Mouse (Mus musculus) layer of hippocampus, adult 9-11 months (tissue): ENCODE results near the gene Cort.
"Not testable (repeated sequence)": the region's sequence is repeated elsewhere in the genome, so short reads cannot be mapped to it uniquely, and the experiment has no call there.

Source experiments
- DNase-seq: peaks from one replicate; pipeline ENCODE4 v3.0.0; 2022

The Cort gene

GRCm38 (mm10) chr4:149145151-149145550 is 18.6 kb upstream of the Cort start:
- no peak for DNase-seq

GRCm38 (mm10) chr4:149144459-149144858 is 17.9 kb upstream of the Cort start:
- peak; percentile 82 for DNase-seq

GRCm38 (mm10) chr4:149143594-149143993 is 17.0 kb upstream of the Cort start:
- DNase-seq, result no peak

GRCm38 (mm10) chr4:149138515-149138914 is 12.0 kb upstream of the Cort start:
- DNase-seq, result no peak

GRCm38 (mm10) chr4:149136982-149137770 is 10.6 kb upstream of the Cort start, which contains the start of gene Cenps:
Cenps (minus strand) TSS chr4:149137629.
- DNase-seq, result peak; percentile 86

- DNase-seq, result no peak
These were observed 9.7 kb upstream of the Cort start for GRCm38 (mm10) chr4:149136116-149136850.

- DNase-seq, result no peak
These were observed 6.8 kb upstream of the Cort start for GRCm38 (mm10) chr4:149133395-149133794.

GRCm38 (mm10) chr4:149131789-149132565 is 5.4 kb upstream of the Cort start:
- DNase-seq, result no peak

- no peak for DNase-seq
These were observed 4.6 kb upstream of the Cort start for GRCm38 (mm10) chr4:149131021-149131752.

- no peak for DNase-seq
These were observed 1.9 kb upstream of the Cort start for GRCm38 (mm10) chr4:149128467-149128866.

- no peak for DNase-seq
These were observed 451 bp downstream of the Cort start for GRCm38 (mm10) chr4:149126115-149126509.

GRCm38 (mm10) chr4:149125341-149126114 is 1.0 kb downstream of the Cort start:
- DNase-seq, result no peak

GRCm38 (mm10) chr4:149123432-149123831 is 3.1 kb downstream of the Cort start:
- DNase-seq, result no peak

- DNase-seq, result not testable (repeated sequence)
These were observed 6.5 kb downstream of the Cort start for GRCm38 (mm10) chr4:149119978-149120562.

- peak; percentile 94 for DNase-seq
These were observed 22.5 kb downstream of the Cort start, which contains the start of gene Dffa for GRCm38 (mm10) chr4:149103875-149104561. Dffa (plus strand) TSS chr4:149104146.

- DNase-seq, result no peak
These were observed 25.1 kb downstream of the Cort start for GRCm38 (mm10) chr4:149101456-149101855.

- DNase-seq, result not testable (repeated sequence)
These were observed 26.1 kb downstream of the Cort start for GRCm38 (mm10) chr4:149100449-149100848.

- DNase-seq, result peak; percentile 93
These were observed 27.1 kb downstream of the Cort start, which contains the start of gene Pex14 for GRCm38 (mm10) chr4:149099369-149100017. Pex14 (minus strand) TSS chr4:149099876.

GRCm38 (mm10) chr4:149098571-149098970 is 28.0 kb downstream of the Cort start:
- no peak for DNase-seq

- no peak for DNase-seq
These were observed 28.6 kb downstream of the Cort start for GRCm38 (mm10) chr4:149097956-149098355.
